Mouse (Mus musculus) lung, adult 18-20 months (tissue): ENCODE measurements around the gene Trim44.

Source experiments
- DNase-seq, 2 experiments: peaks; one replicate each; pipeline ENCODE4 v3.0.0; 2022; ENCODE audit warnings: mixed read lengths in 2 of 2

Trim44 gene

DNA sequence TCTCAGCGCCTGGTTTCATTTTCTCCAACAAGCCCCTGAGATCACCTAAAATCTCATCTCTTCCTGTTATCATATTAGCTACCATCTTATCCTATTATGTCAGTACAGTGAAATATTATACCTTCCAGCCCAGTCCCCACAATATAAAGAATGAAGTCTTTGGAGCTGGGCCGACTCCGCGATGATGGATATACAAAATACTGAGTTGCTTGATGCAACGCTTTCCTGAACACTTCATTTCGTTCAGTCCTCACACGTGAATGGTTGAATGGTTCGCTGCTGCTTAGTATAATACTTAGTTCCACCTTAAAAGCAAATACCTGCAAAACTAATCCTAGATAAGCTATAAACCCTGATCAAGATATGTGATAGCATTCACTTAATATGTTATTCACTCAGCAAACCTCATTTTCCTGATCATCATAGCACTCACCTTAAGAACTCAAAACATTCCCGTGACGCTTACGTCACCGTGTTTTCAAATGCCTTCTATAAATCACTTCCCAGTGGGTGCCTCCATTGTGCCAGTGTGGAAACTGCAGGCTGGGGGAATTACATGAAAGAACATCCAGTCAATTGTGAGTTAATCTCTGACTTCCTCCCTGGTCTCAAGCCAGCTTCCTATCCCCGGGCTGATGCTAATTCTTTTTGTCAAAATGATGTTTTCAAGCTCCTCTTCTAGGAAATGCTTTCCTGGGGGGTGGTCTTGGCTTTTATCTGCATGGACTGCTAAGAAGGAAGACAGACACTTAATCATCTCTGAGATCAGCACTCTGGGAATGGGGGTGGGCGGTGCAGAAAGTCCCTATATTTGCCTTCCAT is at the start of gene Trim44:
Gene Trim44, minus strand, starts transcription at position 466 of the 822 bp plus-strand sequence.
- DNase-seq: no peak

DNA sequence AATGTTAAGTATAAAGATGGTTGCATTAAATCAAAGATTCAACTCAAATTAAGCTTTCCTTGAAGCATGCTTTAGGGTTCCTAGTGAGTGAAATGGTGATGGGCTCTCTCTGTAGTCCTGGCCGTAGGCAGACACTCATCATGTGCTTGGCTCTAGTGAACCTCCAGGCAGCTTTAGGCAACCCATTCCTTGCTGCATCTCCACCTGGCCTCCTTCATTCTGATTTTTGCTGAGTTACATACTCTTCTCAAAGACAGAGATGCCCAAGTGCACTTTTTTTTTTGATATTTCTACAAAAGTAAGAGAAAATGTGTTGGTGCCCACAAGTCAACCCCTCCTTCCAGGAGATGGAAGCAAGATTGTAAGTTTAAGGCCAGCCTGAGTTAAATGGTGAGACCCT is 47.5 kb upstream of the Trim44 start:
- DNase-seq: no peak

DNA sequence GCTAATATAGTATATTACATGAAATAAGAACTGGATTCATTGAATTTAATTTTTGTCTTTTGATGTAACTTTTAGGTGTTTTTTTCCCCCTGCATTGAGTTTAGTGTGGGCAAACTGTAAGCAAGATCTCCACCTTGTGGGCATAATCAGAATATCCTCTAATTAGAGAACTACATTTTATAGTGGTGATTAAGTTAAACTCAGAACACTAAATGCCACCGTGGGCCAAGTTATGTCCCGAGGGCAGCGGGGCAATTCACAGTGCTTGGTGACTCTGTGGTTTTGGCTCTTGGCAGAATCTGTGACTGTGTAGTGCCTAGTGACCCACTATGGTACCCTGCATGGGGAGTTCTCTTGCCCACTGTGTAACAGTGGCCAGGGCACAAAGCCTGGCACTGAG is 45.8 kb upstream of the Trim44 start:
- no peak for DNase-seq

GRCm38 (mm10) chr2:102451671-102452549 is 44.3 kb upstream of the Trim44 start, which contains the start of gene Fjx1:
Fjx1 (minus strand) TSS chr2:102452499.
- DNase-seq: peak; percentile 16 to 28

GRCm38 (mm10) chr2:102450761-102451670 is 43.4 kb upstream of the Trim44 start:
- DNase-seq: peak in 1 of 2 experiments; percentile 7

DNA sequence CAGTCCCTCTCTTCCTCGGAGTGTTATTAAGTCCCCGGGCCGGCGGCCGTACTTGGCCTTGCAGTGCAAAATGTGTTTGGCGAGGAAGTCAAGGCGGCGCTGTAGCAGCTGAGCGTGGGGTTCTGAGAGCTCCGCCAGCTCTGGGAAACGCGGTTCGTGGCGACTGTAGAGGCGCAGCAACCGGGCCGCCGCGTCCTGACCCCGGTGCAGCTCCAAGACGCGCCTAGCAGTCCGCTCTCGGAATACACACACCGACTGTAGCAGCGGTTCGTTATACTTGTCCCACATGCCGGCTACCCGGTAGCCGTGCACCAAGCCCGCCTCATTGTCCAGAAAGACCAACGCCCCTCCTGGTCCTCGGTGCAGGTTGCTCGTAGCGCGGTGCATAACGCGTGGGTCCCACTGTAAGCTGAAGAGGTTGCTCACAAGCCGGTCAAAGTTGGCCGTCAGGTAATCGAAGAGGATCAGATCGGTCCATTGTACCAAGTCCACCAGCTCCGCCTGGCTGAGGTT is 42.7 kb upstream of the Trim44 start:
- DNase-seq: peak; percentile 50 to 55

DNA sequence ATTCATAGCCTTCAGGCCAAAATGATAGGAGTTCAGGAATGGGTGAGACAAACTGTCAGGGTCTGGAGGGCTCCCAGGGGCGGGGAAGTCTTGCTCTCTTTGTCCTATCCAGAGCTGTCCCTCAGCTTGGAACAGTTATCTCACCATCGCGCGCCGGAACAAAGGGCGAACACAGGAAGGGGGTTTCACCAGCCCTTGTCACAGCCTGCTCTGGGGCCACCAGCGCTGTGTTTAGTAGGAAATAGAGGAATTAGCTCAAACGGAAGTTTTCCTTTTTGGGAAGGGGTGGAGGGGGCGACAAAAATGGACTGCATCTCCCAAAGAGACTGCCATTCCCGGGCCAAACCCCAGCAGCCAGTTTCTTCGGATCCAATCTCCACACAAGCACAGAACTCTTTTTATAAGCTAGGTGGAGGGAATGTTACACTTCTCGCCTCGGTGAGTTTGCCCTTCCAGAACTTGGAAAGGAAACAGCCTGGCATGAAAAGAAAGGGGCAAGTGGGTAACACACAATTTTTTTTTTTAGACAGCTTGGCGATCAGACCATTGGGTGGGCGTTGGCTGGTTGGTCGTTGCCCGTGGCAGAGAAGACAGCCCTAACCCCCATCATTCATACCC is 42.1 kb upstream of the Trim44 start:
- DNase-seq: no peak

- no peak for DNase-seq
These were observed 41.4 kb upstream of the Trim44 start for GRCm38 (mm10) chr2:102449056-102449455.

GRCm38 (mm10) chr2:102447831-102448230 is 40.2 kb upstream of the Trim44 start:
- DNase-seq: no peak

DNA sequence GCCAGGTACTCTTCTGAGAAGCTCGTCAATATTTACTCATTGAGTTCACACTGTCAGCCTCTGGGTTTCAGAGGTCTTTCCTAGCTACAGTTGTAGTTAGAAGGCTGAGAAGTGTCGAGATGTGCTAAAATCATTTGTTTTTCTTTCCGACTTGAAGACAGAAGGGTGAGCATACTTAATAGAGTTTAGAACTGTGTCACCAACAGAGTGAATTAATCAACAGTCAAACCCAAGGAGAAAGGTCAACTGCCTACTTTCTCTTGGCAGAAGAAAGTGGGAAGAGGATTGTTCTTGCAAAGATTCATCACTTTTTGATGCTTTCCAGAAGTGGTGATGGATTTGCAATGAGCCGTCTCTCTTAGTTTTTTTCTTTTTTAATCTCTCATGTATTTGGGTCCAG is 39.2 kb upstream of the Trim44 start:
- DNase-seq: no peak

DNA sequence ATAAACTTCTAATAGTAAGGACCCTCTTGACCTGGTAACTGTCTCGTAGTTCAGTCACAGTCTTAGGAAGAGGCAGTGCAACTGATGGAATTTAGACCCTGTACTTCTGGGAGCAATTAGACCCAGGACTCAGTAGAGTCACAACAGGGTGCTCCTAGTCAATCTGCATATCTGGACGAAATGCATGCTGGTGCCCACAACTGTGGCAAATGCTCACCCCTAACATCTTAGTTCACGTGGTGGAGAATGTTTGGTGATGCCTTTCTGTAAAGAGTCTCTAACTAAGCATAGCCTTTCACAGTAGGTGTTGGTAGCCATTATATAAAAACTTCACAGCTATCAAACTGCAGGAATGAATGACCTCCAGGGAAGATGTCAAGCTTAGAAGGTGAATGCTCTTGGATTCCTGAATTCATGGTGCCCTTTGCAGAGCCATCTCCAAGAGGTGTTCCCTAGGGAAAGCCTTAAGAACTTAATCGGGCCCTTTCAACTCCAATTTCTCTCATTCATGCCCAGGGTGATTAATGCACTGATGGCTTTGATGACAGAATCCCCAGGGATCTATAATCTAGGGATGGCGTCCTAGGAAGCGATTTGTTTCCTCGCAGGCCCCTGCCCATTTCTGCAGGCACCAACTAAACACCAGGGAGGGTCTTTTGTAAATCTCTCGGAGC is 29.9 kb upstream of the Trim44 start:
- DNase-seq: no peak

DNA sequence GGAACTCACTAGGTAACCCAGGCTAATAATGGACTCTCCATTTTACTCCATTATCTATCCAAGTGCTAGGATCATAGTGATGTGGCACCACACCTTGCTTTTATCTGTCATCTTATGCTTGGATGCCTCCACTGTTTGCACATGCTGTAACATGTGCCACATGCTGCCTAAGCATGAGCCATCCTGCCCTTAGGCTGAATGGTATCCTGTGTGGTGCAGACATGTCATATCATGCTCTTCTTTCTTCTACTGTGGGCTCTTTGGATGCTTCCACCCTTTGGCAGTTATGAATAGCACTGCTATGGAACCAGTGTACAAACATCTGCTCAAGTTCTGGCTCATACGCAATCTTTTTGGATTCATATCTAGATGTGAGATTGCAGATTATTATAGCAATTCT is 26.3 kb upstream of the Trim44 start:
- DNase-seq: no peak

DNA sequence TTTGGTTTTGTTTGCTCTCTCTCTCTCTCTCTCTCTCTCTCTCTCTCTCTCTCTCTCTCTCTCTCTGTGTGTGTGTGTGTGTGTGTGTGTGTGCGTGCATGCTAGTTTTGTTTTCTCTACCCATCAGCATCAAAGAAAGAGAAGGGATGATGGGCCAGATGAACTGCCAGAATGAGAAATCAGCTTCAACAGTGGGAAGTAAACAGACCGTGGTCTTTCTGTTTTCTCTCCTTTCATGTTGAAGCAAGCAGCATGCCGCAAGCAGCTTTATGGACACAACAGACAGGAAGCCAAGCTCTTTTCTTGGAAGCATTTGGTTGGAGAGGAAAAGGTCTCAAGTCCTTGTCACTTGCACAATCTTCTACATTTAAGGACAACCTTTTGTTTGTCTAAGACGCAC is 23.5 kb upstream of the Trim44 start:
- no peak for DNase-seq

GRCm38 (mm10) chr2:102427974-102428373 is 20.3 kb upstream of the Trim44 start:
- DNase-seq: no peak

GRCm38 (mm10) chr2:102426434-102426833 is 18.8 kb upstream of the Trim44 start:
- DNase-seq: no peak

DNA sequence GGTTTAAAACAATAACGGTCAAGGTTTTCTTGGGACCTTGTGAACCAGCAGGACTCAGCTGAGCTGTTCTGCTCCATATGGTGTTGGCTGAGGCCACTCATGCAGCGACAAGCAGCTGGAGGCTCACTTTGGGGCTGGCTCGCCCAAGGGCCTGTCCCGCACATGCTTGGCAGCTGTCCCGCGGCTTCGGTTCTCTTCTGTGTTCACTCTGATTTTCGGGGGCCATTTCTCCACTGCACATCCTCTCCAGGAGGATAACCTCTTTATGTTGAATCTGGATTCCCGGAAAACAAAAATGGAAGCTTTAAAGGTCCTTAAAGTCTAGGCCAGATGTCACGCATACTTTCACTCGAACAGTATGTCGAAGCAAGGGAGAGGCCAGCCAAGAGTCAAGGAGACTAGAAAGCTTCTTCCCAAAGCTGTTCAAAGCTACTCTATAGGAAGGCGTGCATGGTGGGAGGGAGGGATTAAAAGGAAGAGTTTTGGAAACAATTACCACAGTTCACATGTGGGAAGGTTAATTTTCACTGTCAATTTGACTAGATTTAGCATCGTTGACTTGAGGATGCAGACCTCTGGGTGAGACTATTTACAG is 8.6 kb upstream of the Trim44 start:
- no peak for DNase-seq

- DNase-seq: no peak
These were observed 5.1 kb upstream of the Trim44 start for GRCm38 (mm10) chr2:102412738-102413137.

DNA sequence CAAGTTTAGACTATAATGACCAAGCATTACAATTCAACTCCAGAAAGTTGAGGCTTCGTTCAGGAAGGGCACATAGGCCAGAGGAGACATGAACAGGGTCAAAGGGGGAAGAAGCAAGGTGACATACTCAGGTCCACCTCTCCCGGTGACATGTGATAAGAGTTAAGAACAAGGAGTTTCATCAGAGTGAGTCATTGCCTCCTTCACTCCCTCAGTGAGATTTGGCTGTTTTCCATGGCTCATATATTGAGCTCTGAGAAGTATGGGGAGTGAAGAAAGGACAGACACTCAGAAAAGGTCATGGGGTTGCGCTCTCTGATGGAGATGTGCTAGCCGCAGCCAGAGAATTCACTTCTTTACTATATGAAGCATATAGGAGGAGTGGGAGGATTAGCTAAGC is 3.0 kb upstream of the Trim44 start:
- DNase-seq: peak in 1 of 2 experiments; percentile 10

DNA sequence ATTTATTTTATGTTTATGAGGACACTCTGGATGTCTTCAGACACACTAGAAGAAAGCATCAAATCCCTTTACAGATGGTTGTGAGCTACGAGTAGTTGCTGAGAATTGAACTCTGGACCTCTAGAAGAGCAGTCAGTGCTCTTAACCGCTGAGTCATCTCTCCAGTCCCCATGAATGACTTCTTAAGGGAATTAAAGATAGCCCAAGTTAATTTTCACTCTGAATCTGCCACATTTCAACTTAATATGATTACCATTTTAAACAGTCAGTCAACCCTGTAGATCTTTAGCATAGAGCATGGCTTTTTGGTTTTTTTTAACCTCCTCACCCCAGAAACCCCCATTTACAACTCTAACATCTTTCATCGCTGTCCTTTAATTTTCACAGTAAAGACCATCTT is 2.1 kb upstream of the Trim44 start:
- no peak for DNase-seq

- peak in 1 of 2 experiments; percentile 15 for DNase-seq
These were observed 1.0 kb downstream of the Trim44 start for GRCm38 (mm10) chr2:102406324-102407304.
